Mouse (Mus musculus) megakaryocyte, embryonic 14.5 days (primary cell): ENCODE results near the gene Meis2. TPM values are rescaled to one million over a fixed set of nuclear protein-coding genes. Genes with fewer than 3 reads are reported as not detected.

Source experiments
- H3K27me3 ChIP-seq: replicated peaks from 2 replicates; pipeline ENCODE3; 2012; ENCODE audit warnings: inconsistent platforms
- H3K36me3 ChIP-seq: replicated peaks from 2 replicates; pipeline ENCODE3; 2012; ENCODE audit warnings: low read length, inconsistent platforms, mixed read lengths
- H3K4me1 ChIP-seq: 2 replicates; pipeline ENCODE4 v1.6.1; 2012; ENCODE audit warnings: inconsistent platforms
- H3K4me3 ChIP-seq: replicated peaks from 2 replicates; pipeline ENCODE3; 2012; ENCODE audit warnings: moderate library complexity, mild to moderate bottlenecking, inconsistent platforms
- H3K9me3 ChIP-seq: 2 replicates; pipeline ENCODE4 v1.6.1; 2012; ENCODE audit warnings: inconsistent platforms
- FLI1 ChIP-seq: IDR thresholded peaks from 2 replicates; pipeline ENCODE4 v1.6.1; 2012; ENCODE audit warnings: low read length, inconsistent platforms, mixed read lengths
- GATA1 ChIP-seq: IDR thresholded peaks from 3 replicates; pipeline ENCODE4 v1.6.1; 2012; ENCODE audit warnings: mixed read lengths, low read length, inconsistent platforms, borderline replicate concordance
- polyA plus RNA-seq: library from polyadenylated mRNA; stranded (reverse); fragments of >175 nt; gene quantifications from 2 replicates; pipeline ENCODE4 v1.2.3, GENCODE M21; 2012; ENCODE audit warnings: low replicate concordance; ENCODE audit not compliant: insufficient read depth

Meis2 gene
- polyA plus RNA-seq, 1 experiment = not detected

- no peaks in the 10 kb centered on the region for H3K4me1 ChIP-seq
- H3K27me3 ChIP-seq = no peaks in the 10 kb centered on the region
- no peaks in the 10 kb centered on the region for H3K36me3 ChIP-seq
- TF ChIP-seq GATA1 (no peak), FLI1 (no peak)
- H3K4me3 ChIP-seq = no peak overlapping the region
- H3K9me3 ChIP-seq = no peaks in the 10 kb centered on the region
These were observed 146.2 kb downstream of the Meis2 start for GRCm38 (mm10) chr2:115919141-115920071.

GRCm38 (mm10) chr2:115918561-115918960 lies 147.1 kb downstream of the Meis2 start:
- TF ChIP-seq FLI1 = no peak
- TF ChIP-seq GATA1 = no peak
- no peaks in the 10 kb centered on the region for H3K9me3 ChIP-seq
- no peak overlapping the region for H3K4me3 ChIP-seq
- no peaks in the 10 kb centered on the region for H3K36me3 ChIP-seq
- H3K27me3 ChIP-seq = no peaks in the 10 kb centered on the region
- H3K4me1 ChIP-seq = no peaks in the 10 kb centered on the region

GRCm38 (mm10) chr2:115914539-115914938 lies 151.1 kb downstream of the Meis2 start:
- TF ChIP-seq GATA1 (no peak), FLI1 (no peak)
- H3K9me3 ChIP-seq = peaks cover 3% of the 10 kb centered on the region; the same call in 1 of the 2 replicates
- no peak overlapping the region for H3K4me3 ChIP-seq
- no peaks in the 10 kb centered on the region for H3K4me1 ChIP-seq
- H3K36me3 ChIP-seq = no peaks in the 10 kb centered on the region
- H3K27me3 ChIP-seq = no peaks in the 10 kb centered on the region

GRCm38 (mm10) chr2:115912948-115913529 lies 152.6 kb downstream of the Meis2 start:
- Histone ChIP-seq H3K4me3 (no peak overlapping the region), H3K36me3 (no peaks in the 10 kb centered on the region), H3K9me3 (peaks cover 6% of the 10 kb centered on the region), H3K4me1 (no peaks in the 10 kb centered on the region), H3K27me3 (no peaks in the 10 kb centered on the region)
- no peak for TF ChIP-seq GATA1
- no peak for TF ChIP-seq FLI1

GRCm38 (mm10) chr2:115911913-115912642 lies 153.6 kb downstream of the Meis2 start:
- Histone ChIP-seq H3K27me3 (no peaks in the 10 kb centered on the region), H3K4me3 (no peak overlapping the region), H3K4me1 (no peaks in the 10 kb centered on the region), H3K9me3 (peaks cover 6% of the 10 kb centered on the region), H3K36me3 (no peaks in the 10 kb centered on the region)
- no peak for TF ChIP-seq FLI1
- no peak for TF ChIP-seq GATA1

GRCm38 (mm10) chr2:115910217-115910616 lies 155.4 kb downstream of the Meis2 start:
- Histone ChIP-seq H3K4me3 (no peak overlapping the region), H3K9me3 (peaks cover 6% of the 10 kb centered on the region), H3K4me1 (no peaks in the 10 kb centered on the region), H3K27me3 (no peaks in the 10 kb centered on the region), H3K36me3 (no peaks in the 10 kb centered on the region)
- TF ChIP-seq GATA1 (no peak), FLI1 (no peak)

- Histone ChIP-seq H3K36me3 (no peaks in the 10 kb centered on the region), H3K4me3 (no peak overlapping the region), H3K9me3 (peaks cover 4% of the 10 kb centered on the region; the same call in 1 of the 2 replicates), H3K4me1 (no peaks in the 10 kb centered on the region), H3K27me3 (no peaks in the 10 kb centered on the region)
- TF ChIP-seq FLI1 = no peak
- no peak for TF ChIP-seq GATA1
These were observed 164.6 kb downstream of the Meis2 start for GRCm38 (mm10) chr2:115901007-115901406.

GRCm38 (mm10) chr2:115897559-115897958 lies 168.1 kb downstream of the Meis2 start:
- Histone ChIP-seq H3K9me3 (0 out of 2 replicates have a peak, but pooled peaks cover 5% of the 10 kb centered on the region), H3K36me3 (no peaks in the 10 kb centered on the region), H3K27me3 (no peaks in the 10 kb centered on the region), H3K4me3 (no peak overlapping the region), H3K4me1 (no peaks in the 10 kb centered on the region)
- TF ChIP-seq FLI1 (no peak), GATA1 (no peak)

- Histone ChIP-seq H3K4me3 (no peak overlapping the region), H3K27me3 (no peaks in the 10 kb centered on the region), H3K4me1 (no peaks in the 10 kb centered on the region), H3K36me3 (no peaks in the 10 kb centered on the region), H3K9me3 (0 out of 2 replicates have a peak, but pooled peaks cover 5% of the 10 kb centered on the region)
- TF ChIP-seq FLI1 = no peak
- TF ChIP-seq GATA1 = no peak
These were observed 168.6 kb downstream of the Meis2 start for GRCm38 (mm10) chr2:115897001-115897400.
